Mouse (Mus musculus): ENCODE data around the gene Scamp5. TPM values are rescaled to one million over a fixed set of nuclear protein-coding genes. Genes with fewer than 3 reads are reported as not detected.

Scamp5 gene
- total and polyA plus RNA-seq, 2 experiments from 2014 or later = 175 to 282 TPM

DNA sequence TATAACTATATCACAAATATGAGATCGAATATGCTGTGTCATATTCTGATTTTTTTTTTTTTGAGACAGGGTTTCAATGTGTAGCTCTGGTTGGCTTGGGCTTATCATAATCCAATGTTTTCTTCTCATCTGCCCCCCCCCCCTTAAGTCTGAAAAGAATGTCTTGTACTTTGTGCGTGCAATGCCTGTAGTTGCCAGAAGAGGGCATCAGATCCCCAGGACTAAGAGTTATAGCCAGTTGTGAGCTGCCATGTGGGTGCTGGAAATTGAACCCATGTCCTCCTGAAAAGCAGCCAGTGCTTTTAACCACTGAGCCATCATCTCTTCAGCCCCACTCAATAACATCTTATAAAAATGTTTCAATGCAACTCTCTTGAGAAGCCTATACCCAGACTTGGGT is 8.2 kb downstream of the Scamp5 start:
- Histone ChIP-seq H3K9ac (no peak overlapping the region), H3K4me2 (ENCODE audit: low read depth) (no peak overlapping the region), H3K36me3 (ENCODE audit: insufficient read depth) (peaks cover 14% of the 10 kb centered on the region), H3K9me3 (ENCODE audit: low read length) (no peaks in the 10 kb centered on the region), H3K27me3 (ENCODE audit: insufficient read depth, low read length) (no peaks in the 10 kb centered on the region), H3K27ac (ENCODE audit: low read depth, low read length) (no peak overlapping the region), H3K4me3 (ENCODE audit: low read depth, low read length) (no peak overlapping the region), H3K4me1 (ENCODE audit: insufficient read depth) (no peaks in the 10 kb centered on the region)
- no peak for DNase-seq
- 98% methylated on average over 2 of the region's 2 CpGs for WGBS
- ATAC-seq = no peak
- peak; percentile 55 for TF ChIP-seq CTCF (IDR thresholded peaks at IDR 0.05; ENCODE audit: low read depth)

DNA sequence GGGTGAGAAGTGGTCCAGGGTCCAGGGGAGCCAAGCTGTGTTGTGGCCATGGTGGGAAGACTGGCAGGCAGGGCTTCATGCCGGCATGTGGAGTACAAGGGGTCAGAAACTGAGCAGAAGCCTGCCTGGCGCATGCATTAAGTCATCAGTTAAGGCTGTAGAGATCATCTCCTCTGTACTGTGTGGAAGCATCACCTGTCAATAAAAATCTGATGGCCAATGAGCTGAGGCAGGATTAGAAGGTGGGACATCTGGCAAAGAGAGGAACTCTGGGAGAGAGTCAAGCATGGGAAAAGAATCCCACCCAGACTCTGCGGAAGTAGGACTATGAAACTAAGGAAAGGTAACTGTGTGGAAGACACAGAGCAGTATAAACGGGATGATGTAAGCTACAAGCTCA is 14.3 kb downstream of the Scamp5 start:
- H3K27me3 ChIP-seq (ENCODE audit: insufficient read depth, low read length) = no peaks in the 10 kb centered on the region
- TF ChIP-seq CTCF (IDR thresholded peaks at IDR 0.05; ENCODE audit: low read depth) = no peak
- H3K9ac ChIP-seq = no peak overlapping the region
- peaks cover 30% of the 10 kb centered on the region for H3K36me3 ChIP-seq (ENCODE audit: insufficient read depth)
- no peaks in the 10 kb centered on the region for H3K4me1 ChIP-seq (ENCODE audit: insufficient read depth)
- ATAC-seq (no peak), DNase-seq (no peak)
- no peaks in the 10 kb centered on the region for H3K9me3 ChIP-seq (ENCODE audit: low read length)
- no peak overlapping the region for H3K4me3 ChIP-seq (ENCODE audit: low read depth, low read length)
- 91% methylated on average over 4 of the region's 4 CpGs for WGBS
- H3K4me2 ChIP-seq (ENCODE audit: low read depth) = no peak overlapping the region
- H3K27ac ChIP-seq (ENCODE audit: low read depth, low read length) = no peak overlapping the region

DNA sequence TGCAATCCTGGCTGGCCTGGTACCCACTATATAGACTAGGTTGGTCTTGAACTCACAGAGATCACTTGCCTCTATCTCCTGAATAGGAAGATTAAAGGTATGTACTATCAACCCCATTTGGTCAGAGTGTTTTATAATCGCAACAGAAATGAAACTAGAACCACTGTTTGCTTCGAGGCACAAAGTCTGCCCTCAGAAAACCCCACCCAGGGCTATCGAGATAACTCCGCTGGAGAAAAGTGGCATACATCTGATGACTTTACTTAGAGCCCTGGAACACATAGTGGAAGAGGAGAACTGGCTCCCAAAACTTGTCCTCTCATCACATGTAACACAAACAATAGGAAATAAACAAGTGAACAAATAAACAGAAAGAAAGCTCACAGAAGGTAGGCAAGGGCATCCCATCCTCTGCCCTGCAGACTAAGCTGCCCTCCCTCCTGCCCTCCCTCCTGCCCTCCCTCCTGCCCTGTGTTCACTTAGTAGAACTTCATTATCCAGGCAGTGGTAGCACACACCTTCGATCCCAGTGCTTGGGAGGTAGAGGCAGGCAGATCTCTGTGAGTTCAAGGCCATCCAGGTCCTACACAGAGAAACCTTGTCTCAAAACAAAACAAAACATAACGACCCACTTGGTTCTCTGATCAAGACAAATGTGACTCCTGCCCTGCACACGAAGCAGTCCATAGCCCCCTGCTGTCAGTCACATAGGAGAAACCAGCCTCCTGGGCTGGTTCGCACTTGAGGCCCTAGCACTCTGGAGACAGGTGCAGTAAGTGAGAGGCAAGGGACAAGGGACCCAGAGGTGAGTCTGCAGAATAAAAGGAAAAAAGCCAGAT is 15.0 kb downstream of the Scamp5 start:
- Histone ChIP-seq H3K27me3 (ENCODE audit: insufficient read depth, low read length) (no peaks in the 10 kb centered on the region), H3K9me3 (ENCODE audit: low read length) (no peaks in the 10 kb centered on the region), H3K27ac (ENCODE audit: low read depth, low read length) (no peak overlapping the region), H3K4me3 (ENCODE audit: low read depth, low read length) (no peak overlapping the region), H3K9ac (no peak overlapping the region), H3K4me2 (ENCODE audit: low read depth) (no peak overlapping the region), H3K36me3 (ENCODE audit: insufficient read depth) (peaks cover 36% of the 10 kb centered on the region), H3K4me1 (ENCODE audit: insufficient read depth) (no peaks in the 10 kb centered on the region)
- WGBS = 86% methylated on average over 8 of the region's 8 CpGs
- ATAC-seq = no peak
- no peak for DNase-seq
- TF ChIP-seq CTCF (IDR thresholded peaks at IDR 0.05; ENCODE audit: low read depth) = no peak

DNA sequence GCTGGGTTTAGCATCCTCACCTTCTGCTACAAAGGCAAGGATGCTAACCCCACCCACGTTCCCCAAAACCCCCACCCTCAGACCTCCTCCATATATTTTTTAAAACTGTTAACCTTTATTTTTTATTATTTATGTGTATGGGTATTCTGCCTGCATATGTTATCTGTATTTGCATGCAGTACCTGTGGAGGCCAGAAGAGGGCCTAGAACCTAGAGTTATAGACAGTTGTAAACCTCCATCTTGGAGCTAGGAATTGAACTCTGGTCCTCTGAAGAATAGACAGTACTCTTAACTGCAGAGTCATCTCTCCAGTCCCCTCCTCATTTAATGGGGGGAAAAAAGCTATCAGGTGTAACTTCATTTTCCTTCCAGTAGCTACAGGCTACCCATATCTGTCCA is 18.1 kb downstream of the Scamp5 start:
- Histone ChIP-seq H3K9ac (no peak overlapping the region), H3K27ac (ENCODE audit: low read depth, low read length) (no peak overlapping the region), H3K9me3 (ENCODE audit: low read length) (no peaks in the 10 kb centered on the region), H3K4me3 (ENCODE audit: low read depth, low read length) (no peak overlapping the region), H3K36me3 (ENCODE audit: insufficient read depth) (peaks cover 64% of the 10 kb centered on the region), H3K4me2 (ENCODE audit: low read depth) (no peak overlapping the region), H3K4me1 (ENCODE audit: insufficient read depth) (no peaks in the 10 kb centered on the region), H3K27me3 (ENCODE audit: insufficient read depth, low read length) (no peaks in the 10 kb centered on the region)
- DNase-seq (no peak), ATAC-seq (no peak; the same call in 1 of the 2 replicates)
- peak; percentile 60 for TF ChIP-seq CTCF (IDR thresholded peaks at IDR 0.05; ENCODE audit: low read depth)
- WGBS = 79% methylated on average over 1 of the region's 1 CpGs

DNA sequence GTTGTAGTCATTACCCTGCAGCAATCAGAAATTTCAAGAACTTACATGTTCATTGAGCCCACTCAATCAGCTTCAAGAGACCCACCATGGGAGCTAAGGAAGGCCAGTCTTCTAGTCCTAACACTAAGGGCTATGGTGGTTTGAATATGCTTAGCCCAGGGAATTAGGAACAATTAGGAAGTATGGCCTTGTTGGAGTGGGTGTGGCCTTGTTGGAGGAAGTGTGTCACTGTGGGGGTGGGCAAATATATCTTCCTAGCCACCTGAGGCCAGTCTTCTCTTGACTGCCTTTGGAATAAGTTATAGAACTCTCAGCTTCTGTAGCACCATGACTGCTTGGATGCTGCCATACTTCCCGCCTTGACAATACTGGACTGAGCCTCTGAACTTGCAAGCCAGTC is 27.2 kb downstream of the Scamp5 start:
- no peak for TF ChIP-seq CTCF (IDR thresholded peaks at IDR 0.05; ENCODE audit: low read depth)
- WGBS = 88% methylated on average over 1 of the region's 1 CpGs
- no peak overlapping the region for H3K4me2 ChIP-seq (ENCODE audit: low read depth)
- H3K4me1 ChIP-seq (ENCODE audit: insufficient read depth) = 0 out of 2 replicates have a peak, but pooled peaks cover 6% of the 10 kb centered on the region
- H3K36me3 ChIP-seq (ENCODE audit: insufficient read depth) = peaks cover 43% of the 10 kb centered on the region
- ATAC-seq (no peak), DNase-seq (no peak)
- no peak overlapping the region for H3K9ac ChIP-seq
- 0 out of 2 replicates have a peak overlapping the region, but pooled peaks have one; percentile 29 for H3K27ac ChIP-seq (ENCODE audit: low read depth, low read length)
- no peak overlapping the region for H3K4me3 ChIP-seq (ENCODE audit: low read depth, low read length)
- no peaks in the 10 kb centered on the region for H3K27me3 ChIP-seq (ENCODE audit: insufficient read depth, low read length)
- no peaks in the 10 kb centered on the region for H3K9me3 ChIP-seq (ENCODE audit: low read length)

DNA sequence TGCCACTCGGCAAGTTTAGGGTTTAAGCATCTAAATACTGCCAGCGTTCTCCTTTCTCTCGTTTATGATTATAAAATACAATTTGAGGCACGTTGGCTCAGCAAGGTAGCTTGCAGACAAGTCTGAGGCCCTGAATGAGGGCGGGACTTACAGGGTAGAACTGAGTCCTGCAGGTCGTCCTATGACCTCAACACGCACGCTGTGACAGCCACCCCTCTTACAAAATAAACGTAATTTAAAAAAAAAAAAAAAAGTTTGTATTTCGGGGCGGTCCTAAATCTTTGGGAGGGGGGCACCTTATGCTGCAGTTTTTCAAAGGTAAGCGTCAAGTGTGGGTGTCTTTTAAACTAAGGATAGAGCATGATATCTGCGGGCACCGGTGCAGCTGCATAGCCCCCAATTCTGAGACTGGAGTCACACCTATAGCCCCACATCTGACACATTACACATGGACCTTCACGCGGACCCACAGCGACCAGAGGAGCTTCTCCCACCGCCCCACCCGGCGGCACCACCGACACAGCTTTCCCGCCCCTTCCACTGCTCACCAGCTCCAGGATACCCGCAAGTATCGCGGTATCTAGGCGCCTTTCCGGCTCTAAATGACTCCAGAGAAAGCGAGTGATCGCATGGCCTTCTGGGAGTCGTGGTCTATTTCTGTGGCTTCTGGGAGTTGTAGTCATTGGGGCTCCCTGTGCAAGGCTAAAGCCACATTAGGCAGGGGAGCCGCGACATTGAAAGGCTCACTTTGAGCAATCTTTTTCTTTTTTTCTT is 28.2 kb downstream of the Scamp5 start, which contains the start of gene Ppcdc:
Gene Ppcdc (minus strand): TSS at position 603 of the 774 bp plus-strand sequence.
- Histone ChIP-seq H3K4me1 (ENCODE audit: insufficient read depth) (0 out of 2 replicates have a peak, but pooled peaks cover 6% of the 10 kb centered on the region), H3K27ac (ENCODE audit: low read depth, low read length) (peak within 1 kb of the TSS; percentile 69), H3K9ac (peak within 1 kb of the TSS; percentile 59), H3K36me3 (ENCODE audit: insufficient read depth) (peaks cover 34% of the 10 kb centered on the region), H3K4me3 (ENCODE audit: low read depth, low read length) (peak within 1 kb of the TSS; percentile 51), H3K4me2 (ENCODE audit: low read depth) (peak within 1 kb of the TSS; percentile 59), H3K9me3 (ENCODE audit: low read length) (no peaks in the 10 kb centered on the region), H3K27me3 (ENCODE audit: insufficient read depth, low read length) (no peaks in the 10 kb centered on the region)
- DNase-seq (peak; percentile 96), ATAC-seq (peak; percentile 99)
- 0 out of 2 replicates have a peak, but pooled peaks have one; percentile 1 for TF ChIP-seq CTCF (IDR thresholded peaks at IDR 0.05; ENCODE audit: low read depth)
- 2% methylated on average over 32 of the region's 32 CpGs for WGBS

Data from forebrain, postnatal 0 days (tissue).